Mouse (Mus musculus): ENCODE measurements around the gene Ncstn. TPM values are rescaled to one million over a fixed set of nuclear protein-coding genes. Genes with fewer than 3 reads are reported as not detected.

Ncstn gene
- polyA plus RNA-seq, 1 experiment from 2014 or later: 112 TPM

DNA sequence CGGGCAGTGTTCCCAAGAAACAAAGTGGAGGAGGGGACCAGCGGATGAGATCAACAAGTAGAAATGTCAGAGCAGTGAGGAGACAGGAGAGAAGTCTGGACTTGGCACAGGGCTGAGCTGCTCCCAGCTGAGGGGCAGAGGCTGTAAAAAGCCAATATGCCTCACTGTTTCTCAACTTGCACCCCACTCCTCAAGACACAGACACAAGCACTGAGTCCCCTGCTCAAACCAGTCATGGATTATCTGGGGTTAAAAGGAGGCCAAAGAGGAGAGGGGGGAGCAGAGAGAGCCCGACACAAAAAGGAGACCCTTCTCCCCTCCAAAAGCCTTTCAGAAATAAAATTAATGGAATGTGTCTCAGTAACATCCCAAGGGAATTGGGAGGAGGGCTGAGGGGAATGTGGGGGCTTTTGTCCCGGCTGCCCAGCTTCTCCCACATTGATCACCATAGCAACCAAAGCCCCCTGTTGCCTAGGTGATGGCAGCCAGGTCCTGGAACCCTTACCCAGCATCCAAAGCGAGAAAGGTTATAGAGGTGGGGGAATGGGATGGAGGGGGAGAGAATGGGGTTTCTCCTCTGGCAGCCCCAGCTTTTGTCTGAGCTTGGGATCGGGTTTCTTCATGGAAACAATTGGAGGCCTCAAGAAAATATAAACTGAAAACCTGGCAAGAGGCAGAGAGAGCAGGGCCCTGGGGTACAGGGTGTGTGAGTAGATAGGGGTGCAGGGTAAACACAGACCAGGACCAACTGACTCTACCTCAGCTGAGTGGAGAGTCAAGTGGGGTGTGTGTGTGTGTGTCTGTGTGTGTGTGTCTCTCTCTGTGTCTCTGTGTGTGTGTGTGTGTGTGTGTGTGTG is 65.7 kb downstream of the Ncstn start:
- ATAC-seq: peak; percentile 68
- Histone ChIP-seq H3K27ac (ENCODE audit: low read length) (peak overlapping the region; percentile 61), H3K4me2 (ENCODE audit: low read length) (peak overlapping the region; percentile 24), H3K9ac (replicated peaks; ENCODE audit: low read depth, low read length) (peak overlapping the region; percentile 24), H3K4me1 (replicated peaks; ENCODE audit: control insufficient read depth, insufficient read depth, low read length) (peaks cover 91% of the 10 kb centered on the region), H3K9me3 (ENCODE audit: control insufficient read depth, low read length) (no peaks in the 10 kb centered on the region), H3K36me3 (ENCODE audit: control insufficient read depth, insufficient read depth) (peaks cover 4% of the 10 kb centered on the region; the same call in 1 of the 2 replicates), H3K27me3 (replicated peaks; ENCODE audit: control insufficient read depth, insufficient read depth, low read length) (no peaks in the 10 kb centered on the region), H3K4me3 (replicated peaks; ENCODE audit: low read length) (no peak overlapping the region)
- 3% methylated on average over 6 of the region's 6 CpGs for WGBS

GRCm38 (mm10) chr1:172016031-172016430 is 66.6 kb downstream of the Ncstn start:
- Histone ChIP-seq H3K9me3 (ENCODE audit: control insufficient read depth, low read length) (no peaks in the 10 kb centered on the region), H3K36me3 (ENCODE audit: control insufficient read depth, insufficient read depth) (peaks cover 11% of the 10 kb centered on the region; the same call in 1 of the 2 replicates), H3K9ac (replicated peaks; ENCODE audit: low read depth, low read length) (no peak overlapping the region), H3K27me3 (replicated peaks; ENCODE audit: control insufficient read depth, insufficient read depth, low read length) (no peaks in the 10 kb centered on the region), H3K27ac (ENCODE audit: low read length) (peak overlapping the region; percentile 61), H3K4me3 (replicated peaks; ENCODE audit: low read length) (no peak overlapping the region), H3K4me2 (ENCODE audit: low read length) (peak overlapping the region; percentile 33), H3K4me1 (replicated peaks; ENCODE audit: control insufficient read depth, insufficient read depth, low read length) (peaks cover 84% of the 10 kb centered on the region)
- ATAC-seq: no peak
- 19% methylated on average over 8 of the region's 8 CpGs for WGBS

Other genes starting within 250 kb of the Ncstn start
- gene Cd84, start 243.1 kb downstream of the Ncstn start, polyA plus RNA-seq (2015; fragmentation: Nextera tagmentation; extraction: Ambion mirVana): 0.82 and 0.86 TPM in 2 replicates
- gene Gm10521, start 187.1 kb downstream of the Ncstn start, polyA plus RNA-seq (2015; fragmentation: Nextera tagmentation; extraction: Ambion mirVana): not detected in 2 replicates
- gene Slamf6, start 165.3 kb downstream of the Ncstn start, polyA plus RNA-seq (2015; fragmentation: Nextera tagmentation; extraction: Ambion mirVana): not detected in 2 replicates
- 40.5 and 42.7 TPM in 2 replicates for gene Vangl2, start 54.4 kb downstream of the Ncstn start, polyA plus RNA-seq (2015; fragmentation: Nextera tagmentation; extraction: Ambion mirVana)
- gene Nhlh1, start 25.2 kb downstream of the Ncstn start, polyA plus RNA-seq (2015; fragmentation: Nextera tagmentation; extraction: Ambion mirVana): 2.0 TPM in 2 replicates
- gene Copa, start 266 bp downstream of the Ncstn start, polyA plus RNA-seq (2015; fragmentation: Nextera tagmentation; extraction: Ambion mirVana): 235 and 242 TPM in 2 replicates
- 155 and 157 TPM in 2 replicates for gene Pex19, start 44.0 kb upstream of the Ncstn start, polyA plus RNA-seq (2015; fragmentation: Nextera tagmentation; extraction: Ambion mirVana)
- gene Dcaf8, start 65.3 kb upstream of the Ncstn start, polyA plus RNA-seq (2015; fragmentation: Nextera tagmentation; extraction: Ambion mirVana): 106 and 107 TPM in 2 replicates
- 472 and 511 TPM in 2 replicates for gene Pea15a, start 124.0 kb upstream of the Ncstn start, polyA plus RNA-seq (2015; fragmentation: Nextera tagmentation; extraction: Ambion mirVana)
- gene Casq1, start 137.1 kb upstream of the Ncstn start, polyA plus RNA-seq (2015; fragmentation: Nextera tagmentation; extraction: Ambion mirVana): 4.7 and 7.2 TPM in 2 replicates
- gene Atp1a4, start 175.6 kb upstream of the Ncstn start, polyA plus RNA-seq (2015; fragmentation: Nextera tagmentation; extraction: Ambion mirVana): 0.11 TPM in 1 of 2 replicates, not detected in the other
- gene Igsf8, start 178.8 kb upstream of the Ncstn start, polyA plus RNA-seq (2015; fragmentation: Nextera tagmentation; extraction: Ambion mirVana): 136 and 152 TPM in 2 replicates
- gene Atp1a2, start 215.3 kb upstream of the Ncstn start, polyA plus RNA-seq (2015; fragmentation: Nextera tagmentation; extraction: Ambion mirVana): 42.4 and 47.1 TPM in 2 replicates
- 2.6 and 4.2 TPM in 2 replicates for gene Kcnj9, start 246.5 kb upstream of the Ncstn start, polyA plus RNA-seq (2015; fragmentation: Nextera tagmentation; extraction: Ambion mirVana)